Mouse (Mus musculus): ENCODE data around the gene Pdik1l. TPM values are rescaled to one million over a fixed set of nuclear protein-coding genes. Genes with fewer than 3 reads are reported as not detected.

Pdik1l gene
- polyA plus RNA-seq, 1 experiment, result 8.9 TPM

DNA sequence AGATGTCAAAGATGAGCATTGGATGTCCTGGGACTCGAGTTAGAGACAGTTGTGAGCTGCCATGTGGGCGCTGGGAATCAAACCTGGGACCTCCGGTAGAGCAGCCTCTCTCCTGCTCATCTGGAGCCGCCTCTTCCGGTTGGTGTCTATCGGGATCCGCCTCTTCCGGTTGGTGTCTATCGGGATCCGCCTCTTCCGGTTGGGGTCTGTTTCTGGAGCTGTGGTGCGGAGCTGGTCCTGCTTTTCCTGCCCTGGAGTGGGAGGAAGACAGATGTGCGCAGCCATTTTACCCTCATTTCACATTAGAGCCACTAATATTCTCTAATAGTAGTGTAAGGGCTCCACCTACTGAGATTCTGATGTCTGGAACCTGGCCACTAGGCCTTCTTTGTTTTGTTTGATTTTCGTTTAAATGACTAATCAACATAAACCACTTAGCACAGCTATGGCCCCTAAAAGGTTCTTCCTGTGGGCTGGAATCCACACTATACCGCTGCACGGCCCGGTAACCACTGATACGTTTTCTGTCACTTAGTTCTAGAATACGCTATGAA, 19.5 kb downstream of the Pdik1l start:
- no peak overlapping the region for H3K27ac ChIP-seq (ENCODE audit: insufficient read depth, low read length)
- H3K4me3 ChIP-seq (ENCODE audit: insufficient read depth, low read length), result no peak overlapping the region
- TF ChIP-seq POLR2A (IDR thresholded peaks at IDR 0.05; ENCODE audit: extremely low read depth, insufficient read depth, low read length) (no peak), CTCF (IDR thresholded peaks at IDR 0.05; ENCODE audit: extremely low read depth, insufficient read depth, low read length) (no peak)
- no peaks in the 10 kb centered on the region for H3K4me1 ChIP-seq (ENCODE audit: control insufficient read depth, insufficient read depth, low read length)

DNA sequence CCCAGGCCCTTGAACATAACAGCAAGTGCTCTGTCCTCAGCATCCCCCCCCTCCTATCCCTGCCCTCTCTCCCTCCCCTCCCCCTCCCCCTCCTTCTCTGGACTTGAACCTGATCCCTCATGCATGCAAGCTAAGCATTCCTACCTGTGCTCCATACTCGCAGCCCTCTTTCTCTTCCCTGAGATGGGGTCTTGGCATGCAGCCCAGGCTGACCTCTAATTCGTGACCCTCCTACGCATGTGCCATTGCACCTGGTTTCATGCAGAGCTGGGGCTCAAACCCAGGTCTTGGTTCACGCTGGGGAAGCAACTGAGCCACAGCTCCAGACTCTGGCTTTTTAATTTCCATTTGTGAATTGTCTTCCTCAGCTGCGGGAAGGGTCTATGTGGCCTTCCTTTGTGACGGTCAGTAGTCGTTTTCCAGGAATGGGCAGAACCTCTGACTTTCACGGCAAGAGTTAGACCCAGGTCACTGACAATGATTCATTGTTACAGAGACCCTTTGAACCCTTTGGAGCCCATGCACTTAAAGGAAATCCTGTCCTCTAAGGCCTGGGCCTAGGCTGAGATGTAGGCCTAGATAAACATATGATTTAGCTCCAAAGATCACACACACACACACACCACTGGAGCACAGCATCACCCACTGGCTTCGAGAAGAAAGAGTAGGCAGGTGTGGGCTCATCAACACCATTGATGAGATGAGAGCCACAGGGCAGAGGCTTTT, 21.7 kb downstream of the Pdik1l start:
- TF ChIP-seq POLR2A (IDR thresholded peaks at IDR 0.05; ENCODE audit: extremely low read depth, insufficient read depth, low read length), result no peak
- TF ChIP-seq CTCF (IDR thresholded peaks at IDR 0.05; ENCODE audit: extremely low read depth, insufficient read depth, low read length), result no peak
- H3K4me3 ChIP-seq (ENCODE audit: insufficient read depth, low read length), result no peak overlapping the region
- H3K27ac ChIP-seq (ENCODE audit: insufficient read depth, low read length), result no peak overlapping the region
- no peaks in the 10 kb centered on the region for H3K4me1 ChIP-seq (ENCODE audit: control insufficient read depth, insufficient read depth, low read length)

DNA sequence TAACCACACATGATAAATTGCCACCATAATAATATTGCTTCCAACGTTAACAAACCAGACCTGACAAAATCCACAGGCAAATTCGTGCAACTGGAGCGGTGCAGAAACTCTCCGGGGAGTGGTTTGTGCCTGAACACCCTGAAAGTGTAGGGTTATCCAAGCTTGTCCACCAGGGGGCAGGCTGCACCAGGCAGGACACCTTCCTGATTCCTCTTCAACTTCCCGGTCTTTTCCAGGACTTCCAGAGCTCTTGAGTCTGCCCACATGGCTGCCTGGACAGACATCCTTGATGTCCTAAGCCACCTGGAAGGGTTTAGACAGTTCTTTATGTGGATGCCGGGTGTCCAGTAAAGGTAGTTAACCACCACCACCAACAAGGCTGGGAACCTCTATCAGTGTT, 24.5 kb downstream of the Pdik1l start:
- Histone ChIP-seq H3K4me3 (ENCODE audit: insufficient read depth, low read length) (no peak overlapping the region), H3K27ac (ENCODE audit: insufficient read depth, low read length) (no peak overlapping the region), H3K4me1 (ENCODE audit: control insufficient read depth, insufficient read depth, low read length) (no peaks in the 10 kb centered on the region)
- TF ChIP-seq CTCF (IDR thresholded peaks at IDR 0.05; ENCODE audit: extremely low read depth, insufficient read depth, low read length) (peak; percentile 62), POLR2A (IDR thresholded peaks at IDR 0.05; ENCODE audit: extremely low read depth, insufficient read depth, low read length) (no peak)

DNA sequence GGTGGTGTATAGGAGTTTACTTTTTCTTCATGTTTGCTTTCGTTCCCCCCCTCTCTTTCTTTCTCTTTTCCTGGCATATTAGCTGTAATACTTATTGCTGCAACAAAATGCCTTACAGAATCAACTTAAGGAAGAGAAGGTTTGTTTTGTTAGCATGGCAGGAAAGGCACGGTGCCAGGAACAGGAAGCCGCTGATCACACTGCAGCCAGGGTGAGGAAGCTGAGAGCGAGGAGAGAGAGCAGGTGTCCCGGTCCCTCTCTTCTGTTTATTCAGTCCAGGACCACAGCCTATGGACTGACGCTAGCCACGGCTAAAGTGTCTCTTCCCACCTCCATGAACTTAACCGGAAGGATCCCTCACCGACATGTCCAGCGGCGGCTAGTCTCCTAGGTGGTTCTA, 29.3 kb downstream of the Pdik1l start:
- Histone ChIP-seq H3K27ac (ENCODE audit: insufficient read depth, low read length) (no peak overlapping the region), H3K4me3 (ENCODE audit: insufficient read depth, low read length) (no peak overlapping the region), H3K4me1 (ENCODE audit: control insufficient read depth, insufficient read depth, low read length) (no peaks in the 10 kb centered on the region)
- TF ChIP-seq POLR2A (IDR thresholded peaks at IDR 0.05; ENCODE audit: extremely low read depth, insufficient read depth, low read length) (no peak), CTCF (IDR thresholded peaks at IDR 0.05; ENCODE audit: extremely low read depth, insufficient read depth, low read length) (no peak)

DNA sequence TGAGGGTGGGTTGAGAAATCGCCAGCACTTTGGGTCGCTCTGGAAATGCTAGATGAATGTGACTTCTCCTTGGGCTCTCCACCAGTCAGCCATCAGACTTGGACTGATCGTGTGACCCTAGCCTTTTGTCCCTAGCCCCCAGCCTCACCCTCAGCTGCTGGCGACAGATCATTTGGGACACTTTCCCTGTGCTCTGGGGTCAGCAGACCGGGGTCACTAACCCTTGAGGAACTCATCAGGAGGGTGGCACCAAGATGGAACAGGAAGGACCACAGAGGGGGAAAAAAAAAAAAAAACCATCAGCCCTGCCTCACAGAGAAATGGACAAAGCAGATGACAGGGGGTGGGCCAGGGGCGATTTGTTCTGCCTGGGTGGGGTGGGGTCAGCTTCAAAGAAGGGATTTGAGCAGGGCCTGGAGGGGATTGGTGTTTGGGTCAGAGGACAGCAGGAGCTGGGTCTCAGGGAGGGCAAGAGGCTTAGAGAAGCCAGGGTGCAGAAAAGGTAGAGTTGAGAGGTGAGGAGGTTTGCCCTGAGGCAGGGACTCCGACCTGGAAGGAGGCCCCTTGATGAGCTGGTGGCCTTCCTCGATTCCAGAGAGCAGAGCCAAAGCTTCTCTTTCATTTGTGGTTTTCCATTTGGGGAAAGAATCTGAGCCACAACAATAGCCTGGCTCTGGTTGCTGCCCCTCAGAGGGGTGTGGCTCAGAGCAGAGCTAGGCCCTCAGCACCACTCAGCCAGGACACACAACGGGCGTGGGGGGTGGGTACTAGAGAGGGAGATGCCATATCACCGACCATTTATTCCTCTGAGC, 30.3 kb downstream of the Pdik1l start:
- TF ChIP-seq CTCF (IDR thresholded peaks at IDR 0.05; ENCODE audit: extremely low read depth, insufficient read depth, low read length), result no peak
- TF ChIP-seq POLR2A (IDR thresholded peaks at IDR 0.05; ENCODE audit: extremely low read depth, insufficient read depth, low read length), result no peak
- H3K27ac ChIP-seq (ENCODE audit: insufficient read depth, low read length), result no peak overlapping the region
- H3K4me3 ChIP-seq (ENCODE audit: insufficient read depth, low read length), result no peak overlapping the region
- no peaks in the 10 kb centered on the region for H3K4me1 ChIP-seq (ENCODE audit: control insufficient read depth, insufficient read depth, low read length)

DNA sequence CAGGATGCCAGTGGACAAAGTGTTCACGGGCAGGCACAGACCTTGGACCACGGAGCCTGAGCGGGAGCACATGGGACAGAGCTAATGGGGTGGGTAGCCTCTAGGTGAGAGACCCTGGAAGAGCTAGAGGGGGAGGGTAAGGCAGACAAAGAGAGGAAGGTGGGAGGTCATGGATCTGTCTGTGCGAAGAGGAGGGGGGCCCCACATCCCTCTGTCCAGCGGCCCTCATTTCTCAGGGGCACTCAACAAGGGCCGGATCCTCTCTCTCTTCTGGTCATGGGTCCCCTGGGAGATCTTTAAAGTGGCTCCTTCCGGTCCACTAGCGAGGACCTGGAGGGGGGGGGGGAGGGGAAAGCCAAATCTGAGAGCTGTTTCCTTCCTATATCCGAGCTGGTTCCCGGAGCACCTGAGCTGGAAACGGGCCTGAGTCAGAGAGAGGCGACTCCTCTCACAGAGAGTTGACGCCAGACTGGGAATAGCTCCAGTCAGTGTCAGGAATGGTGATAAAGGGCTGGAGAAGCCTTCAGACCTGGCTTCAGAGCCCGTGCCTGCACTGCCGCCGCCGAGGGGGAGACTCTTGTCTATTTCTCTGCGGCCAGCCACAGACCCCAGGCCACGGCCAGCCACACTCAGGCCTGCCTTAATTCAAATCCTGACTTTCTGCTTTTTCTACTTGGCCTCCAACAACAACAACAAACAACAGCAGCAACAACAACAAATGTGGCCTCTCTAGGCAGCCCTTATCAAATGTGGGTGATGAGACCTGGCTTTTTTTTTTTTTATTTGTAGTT, 31.1 kb downstream of the Pdik1l start:
- Histone ChIP-seq H3K27ac (ENCODE audit: insufficient read depth, low read length) (no peak overlapping the region), H3K4me1 (ENCODE audit: control insufficient read depth, insufficient read depth, low read length) (no peaks in the 10 kb centered on the region), H3K4me3 (ENCODE audit: insufficient read depth, low read length) (no peak overlapping the region)
- no peak for TF ChIP-seq CTCF (IDR thresholded peaks at IDR 0.05; ENCODE audit: extremely low read depth, insufficient read depth, low read length)
- TF ChIP-seq POLR2A (IDR thresholded peaks at IDR 0.05; ENCODE audit: extremely low read depth, insufficient read depth, low read length), result no peak

DNA sequence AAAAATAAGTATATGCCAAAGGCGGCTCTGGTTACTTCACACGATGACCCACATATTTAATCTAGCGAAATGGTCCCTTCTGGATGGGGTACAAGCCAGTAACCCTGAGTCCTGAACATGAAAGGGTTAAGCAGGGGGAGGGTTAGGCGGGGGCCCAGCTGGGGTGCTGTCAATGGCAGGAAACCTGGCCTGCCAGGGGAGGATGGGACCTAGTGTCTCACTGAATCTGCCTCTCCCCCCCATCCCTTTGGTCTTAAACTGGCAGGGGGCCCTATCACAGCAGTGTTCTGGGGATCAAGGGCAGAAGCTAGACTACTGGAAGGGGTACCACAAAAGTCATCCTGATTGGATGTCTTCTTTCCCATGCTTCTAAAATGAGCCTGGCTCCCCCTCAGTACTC, 31.8 kb downstream of the Pdik1l start:
- Histone ChIP-seq H3K4me1 (ENCODE audit: control insufficient read depth, insufficient read depth, low read length) (no peaks in the 10 kb centered on the region), H3K4me3 (ENCODE audit: insufficient read depth, low read length) (no peak overlapping the region), H3K27ac (ENCODE audit: insufficient read depth, low read length) (no peak overlapping the region)
- TF ChIP-seq POLR2A (IDR thresholded peaks at IDR 0.05; ENCODE audit: extremely low read depth, insufficient read depth, low read length) (no peak), CTCF (IDR thresholded peaks at IDR 0.05; ENCODE audit: extremely low read depth, insufficient read depth, low read length) (no peak)

DNA sequence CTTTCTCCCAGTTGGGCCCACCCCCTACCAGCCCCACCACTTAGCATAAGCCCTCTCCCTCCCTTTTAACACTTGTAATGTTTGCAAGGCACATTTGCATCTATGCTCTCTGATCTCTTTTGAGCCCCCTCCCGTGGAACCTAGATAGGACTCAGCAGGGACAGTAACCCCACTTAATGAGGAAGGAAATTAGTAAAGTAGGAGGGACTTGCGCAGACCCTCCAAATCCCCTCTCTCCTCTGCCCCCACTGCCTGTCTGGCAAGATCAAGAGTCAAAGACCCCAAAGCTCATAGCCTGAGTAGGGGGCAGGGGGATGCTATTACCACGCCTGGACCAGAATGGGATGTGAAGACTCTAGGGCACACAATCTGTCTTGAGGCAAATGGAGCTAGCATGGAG, 32.9 kb downstream of the Pdik1l start:
- TF ChIP-seq CTCF (IDR thresholded peaks at IDR 0.05; ENCODE audit: extremely low read depth, insufficient read depth, low read length), result no peak
- TF ChIP-seq POLR2A (IDR thresholded peaks at IDR 0.05; ENCODE audit: extremely low read depth, insufficient read depth, low read length), result no peak
- no peak overlapping the region for H3K27ac ChIP-seq (ENCODE audit: insufficient read depth, low read length)
- H3K4me3 ChIP-seq (ENCODE audit: insufficient read depth, low read length), result no peak overlapping the region

DNA sequence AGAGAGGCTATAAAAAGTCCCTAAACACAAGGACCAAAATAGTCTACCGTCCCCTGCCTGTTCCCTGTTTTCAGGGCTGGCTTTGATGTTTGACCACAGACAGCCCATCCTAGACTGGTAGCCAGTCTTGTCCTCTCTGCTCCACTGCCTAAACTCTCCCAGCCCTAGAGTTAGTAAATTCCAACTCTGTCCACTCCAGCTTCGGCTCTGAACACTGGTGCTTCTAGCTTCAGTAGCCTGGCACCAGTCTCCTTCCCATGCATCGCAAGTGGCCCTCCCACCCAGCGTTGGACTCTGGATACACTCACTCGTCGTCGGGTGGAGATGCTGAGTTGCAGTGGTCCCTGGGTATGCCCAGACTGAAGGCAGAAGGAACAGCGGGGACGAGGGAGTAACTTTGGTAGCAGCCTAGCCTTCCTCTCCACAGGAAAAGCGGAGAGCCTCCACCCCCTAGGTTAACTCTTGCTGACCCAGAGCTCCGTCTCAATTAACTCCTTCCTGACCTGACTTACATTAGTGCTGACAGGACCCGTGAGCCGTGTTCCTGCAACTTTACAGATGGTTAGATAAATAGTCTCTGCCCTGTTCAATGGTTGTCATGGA, 33.9 kb downstream of the Pdik1l start, which contains the start of gene Grrp1:
Gene Grrp1 (minus strand): TSS at position 385 of the 603 bp plus-strand sequence.
- no peak for TF ChIP-seq CTCF (IDR thresholded peaks at IDR 0.05; ENCODE audit: extremely low read depth, insufficient read depth, low read length)
- TF ChIP-seq POLR2A (IDR thresholded peaks at IDR 0.05; ENCODE audit: extremely low read depth, insufficient read depth, low read length), result 0 out of 2 replicates have a peak, but pooled peaks have one; percentile 27
- H3K4me3 ChIP-seq (ENCODE audit: insufficient read depth, low read length), result peak within 1 kb of the TSS; percentile 19
- H3K4me1 ChIP-seq (ENCODE audit: control insufficient read depth, insufficient read depth, low read length), result no peaks in the 10 kb centered on the region
- H3K27ac ChIP-seq (ENCODE audit: insufficient read depth, low read length), result peak within 1 kb of the TSS; percentile 15

More for the DNA sequence above, 32.9 kb downstream of the Pdik1l start:
- no peaks in the 10 kb centered on the region for H3K4me1 ChIP-seq (ENCODE audit: control insufficient read depth, insufficient read depth, low read length)

All from cortical plate, adult 2 months (tissue).